Mouse (Mus musculus): Measurements from ENCODE around the gene Armc6.
A peak's percentile ranks its signal among the peaks of the same experiment; 100 is the strongest.

The Armc6 gene

DNA sequence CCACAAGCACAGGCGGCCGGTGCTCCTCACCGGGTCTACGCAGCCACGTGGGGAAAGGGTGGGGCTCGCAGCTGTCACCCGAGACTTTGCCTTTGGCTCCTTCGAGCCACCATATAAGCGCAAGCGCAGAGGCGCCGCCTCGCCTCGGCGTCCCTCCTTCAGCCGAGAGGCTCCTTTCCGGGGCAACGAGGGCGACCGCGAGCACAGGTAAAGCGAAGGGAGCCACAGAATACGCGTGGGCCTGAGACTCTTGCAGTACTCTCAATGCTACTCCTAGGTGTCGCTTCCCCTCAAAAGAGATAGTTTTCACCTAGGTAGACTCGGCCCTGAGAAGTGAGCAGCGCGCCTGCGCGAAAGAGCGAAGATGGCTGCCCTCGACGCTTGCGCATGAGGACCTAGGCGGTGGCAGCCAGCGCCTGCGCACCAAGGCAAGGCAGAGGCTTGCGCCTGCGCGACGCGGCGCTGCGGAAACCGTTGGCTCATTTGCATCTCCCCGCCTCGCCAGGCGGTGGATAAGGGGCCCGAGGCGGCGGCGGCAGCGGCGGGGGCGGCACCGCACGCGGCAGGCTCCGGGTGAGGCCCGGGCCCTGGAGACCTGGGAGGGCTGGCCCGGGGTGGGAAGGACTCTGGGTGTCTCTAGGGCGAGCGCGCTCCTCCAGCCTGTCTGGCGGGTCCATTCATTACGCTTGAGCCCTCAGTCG is at the start of gene Armc6, which contains the start of gene Sugp2:
Armc6 (minus strand) TSS at position 387 of the 701 bp plus-strand sequence.
Sugp2 (plus strand) TSS at position 147 of the 701 bp plus-strand sequence.
- peak; percentile 94 for DNase-seq (ENCODE audit: low spot score)

DNA sequence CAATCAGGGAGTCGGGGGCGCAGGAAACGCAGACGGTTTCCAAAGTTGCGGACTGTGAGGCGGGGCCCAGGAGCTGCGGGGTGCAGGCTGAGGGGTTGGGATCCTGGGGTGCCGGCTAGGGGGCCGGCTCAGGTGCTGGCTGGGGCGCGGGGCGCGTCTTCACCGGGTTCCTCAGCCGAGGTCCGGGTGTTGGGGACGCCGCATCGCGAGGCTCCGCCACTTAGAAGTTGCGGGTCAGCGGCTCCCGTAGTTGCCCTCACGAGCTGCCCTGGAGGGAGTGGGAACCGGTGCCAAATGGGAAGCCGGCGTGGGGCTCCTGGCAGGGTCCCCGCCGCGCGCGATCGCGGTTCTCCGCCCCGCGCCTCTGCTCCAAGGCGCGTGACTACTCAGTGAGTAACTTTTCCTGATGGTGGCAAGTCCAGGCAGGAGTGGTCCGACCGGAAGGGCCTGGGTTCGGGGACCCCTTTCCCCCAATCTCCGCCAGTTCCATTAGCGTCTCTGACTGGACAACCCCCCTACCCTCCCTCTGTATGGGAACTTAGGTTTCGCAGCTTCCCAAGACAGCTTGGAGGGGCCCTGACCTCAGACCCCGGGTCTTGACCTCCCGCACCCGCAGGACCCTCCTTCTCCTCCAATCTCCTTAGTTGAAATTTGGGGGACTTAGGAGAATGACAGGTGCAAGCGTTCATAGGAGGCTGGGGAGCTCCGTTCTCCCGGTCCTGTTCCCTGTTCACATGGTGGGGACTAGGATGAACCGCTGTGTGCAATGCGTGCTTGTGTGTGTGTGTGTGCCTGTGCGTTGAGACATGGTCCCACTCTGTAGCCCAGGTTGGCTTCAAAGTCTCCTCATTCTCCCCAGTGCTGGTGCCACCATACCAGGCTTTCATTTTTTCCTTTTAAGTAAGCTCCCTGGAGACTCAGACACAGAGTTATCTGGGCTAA is 49.1 kb upstream of the Armc6 start:
- DNase-seq (ENCODE audit: low spot score), result no peak

DNA sequence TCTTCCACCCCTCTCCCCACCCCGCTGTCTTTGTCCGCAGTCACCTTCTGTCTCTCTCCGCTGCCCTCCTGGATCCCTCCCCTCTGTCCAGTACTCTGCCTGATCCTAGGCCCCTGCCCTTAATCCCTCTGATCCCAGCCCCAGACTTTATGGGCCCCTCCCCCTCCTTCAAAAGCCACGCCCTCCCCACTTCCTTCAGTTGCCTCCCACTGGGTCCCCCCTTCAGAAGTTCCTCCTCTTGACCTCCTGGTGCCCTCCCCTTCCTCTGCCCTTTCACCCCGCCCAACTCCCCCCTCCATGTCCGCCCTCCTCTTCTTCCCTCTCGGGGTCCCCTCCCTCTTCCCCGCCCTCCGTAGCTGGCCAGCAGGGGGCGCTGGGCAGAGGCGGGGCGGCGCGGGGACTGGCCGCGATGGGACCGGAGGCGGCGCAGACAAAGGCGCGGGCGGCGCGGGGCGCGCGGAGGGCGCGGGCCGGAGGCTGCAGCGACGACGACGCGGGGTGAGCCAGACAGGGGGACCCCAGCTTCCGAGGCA is 48.4 kb upstream of the Armc6 start, which contains the start of gene Homer3:
Homer3 (plus strand) TSS at position 225 of the 533 bp plus-strand sequence.
- peak; percentile 87 for DNase-seq (ENCODE audit: low spot score)

DNA sequence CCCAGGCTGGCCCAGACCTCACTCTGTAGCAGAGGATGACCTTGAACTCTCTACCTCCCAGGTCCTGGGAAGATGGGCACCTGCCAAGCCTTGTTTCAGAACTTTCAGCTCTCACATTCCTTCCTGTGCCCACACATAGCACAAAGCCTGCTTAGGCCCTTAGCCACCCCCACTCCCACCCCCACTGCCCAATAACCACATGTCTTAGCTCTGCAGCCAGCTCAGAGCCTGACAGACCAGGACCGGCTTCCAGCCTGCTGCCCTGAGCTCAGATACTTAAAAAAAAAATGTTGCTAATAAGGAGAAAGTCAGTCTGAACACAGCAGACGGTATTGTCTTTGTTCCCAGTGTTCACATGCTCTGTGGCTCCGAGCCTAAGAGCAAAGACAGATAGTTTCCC is 46.7 kb upstream of the Armc6 start:
- DNase-seq (ENCODE audit: low spot score), result no peak

DNA sequence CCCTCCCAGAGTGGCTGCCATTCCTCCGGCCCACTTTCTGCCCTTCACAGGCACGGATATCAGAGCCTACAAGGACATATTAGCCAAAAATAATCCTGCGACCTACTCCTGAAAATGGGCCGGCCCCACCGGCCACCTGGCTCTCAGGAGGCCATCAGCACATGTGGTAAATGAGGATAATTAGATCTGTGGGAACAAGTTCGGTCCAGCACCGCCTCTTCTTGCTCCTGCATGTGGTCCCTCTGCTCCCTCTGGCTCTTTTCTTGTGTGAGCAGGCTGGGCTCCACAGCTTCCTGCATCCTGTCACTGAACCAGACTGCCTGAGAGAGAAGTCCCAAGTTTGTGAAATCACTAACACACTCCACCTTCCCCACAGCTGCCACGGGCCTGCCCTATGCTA is 45.0 kb upstream of the Armc6 start:
- DNase-seq (ENCODE audit: low spot score), result no peak

DNA sequence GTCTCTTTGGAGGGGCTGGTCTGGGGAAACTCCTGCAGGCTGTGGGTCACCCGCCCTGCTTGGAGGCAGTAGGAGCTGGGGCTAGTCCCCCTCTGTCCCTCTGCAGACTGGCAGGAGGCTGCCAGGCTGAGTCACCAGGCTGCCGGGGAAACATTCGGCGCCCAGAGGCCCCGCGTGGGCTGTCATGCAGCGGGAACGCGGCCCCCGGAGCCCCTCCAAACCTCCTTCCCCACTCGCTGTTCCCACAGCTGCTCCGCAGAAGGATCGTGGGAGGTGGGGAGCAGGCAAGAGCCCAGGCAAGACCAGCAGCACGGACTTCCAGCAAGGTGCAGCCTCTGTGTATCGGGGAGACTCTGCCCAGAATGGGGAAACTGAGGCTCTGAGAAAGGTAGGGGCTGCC is 43.9 kb upstream of the Armc6 start:
- no peak for DNase-seq (ENCODE audit: low spot score)

DNA sequence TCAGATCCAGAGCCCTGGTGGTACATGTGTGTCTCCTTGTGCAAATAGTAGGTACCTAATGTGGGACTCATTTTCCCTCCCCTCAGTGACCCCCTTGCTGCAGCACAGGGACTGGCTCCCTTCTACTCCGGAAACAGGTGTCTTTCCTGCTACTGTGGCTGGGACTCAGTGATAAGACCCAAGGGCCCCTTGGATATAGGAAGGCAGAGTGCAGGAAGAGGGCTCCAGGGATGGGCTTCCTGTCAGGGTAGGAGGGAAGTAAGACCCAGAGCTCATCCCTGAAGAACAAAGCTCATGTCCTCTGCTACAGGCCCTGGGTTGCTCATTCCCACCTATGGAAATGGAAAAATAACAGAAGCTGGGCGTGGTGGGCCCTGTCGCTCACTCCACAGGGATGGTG is 42.2 kb upstream of the Armc6 start:
- no peak for DNase-seq (ENCODE audit: low spot score)

DNA sequence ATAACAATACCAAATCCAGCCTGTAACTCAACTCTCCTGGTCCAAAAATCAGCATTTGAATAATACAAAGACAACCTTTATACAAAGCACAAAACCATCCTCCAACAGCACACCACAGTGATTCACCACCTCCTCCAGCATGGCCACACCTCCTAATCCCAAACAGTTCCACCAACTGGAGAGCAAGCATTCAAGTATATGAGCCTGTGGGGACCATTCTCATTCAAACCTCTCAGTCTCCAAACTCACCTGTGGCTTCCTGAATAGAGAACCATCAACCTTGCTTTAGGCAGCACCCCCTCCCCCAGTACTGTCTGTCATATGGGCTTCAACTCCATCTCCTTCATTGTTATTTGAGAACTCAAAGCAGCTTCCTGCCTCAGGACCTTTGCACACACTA is 40.1 kb upstream of the Armc6 start:
- no peak for DNase-seq (ENCODE audit: low spot score)

DNA sequence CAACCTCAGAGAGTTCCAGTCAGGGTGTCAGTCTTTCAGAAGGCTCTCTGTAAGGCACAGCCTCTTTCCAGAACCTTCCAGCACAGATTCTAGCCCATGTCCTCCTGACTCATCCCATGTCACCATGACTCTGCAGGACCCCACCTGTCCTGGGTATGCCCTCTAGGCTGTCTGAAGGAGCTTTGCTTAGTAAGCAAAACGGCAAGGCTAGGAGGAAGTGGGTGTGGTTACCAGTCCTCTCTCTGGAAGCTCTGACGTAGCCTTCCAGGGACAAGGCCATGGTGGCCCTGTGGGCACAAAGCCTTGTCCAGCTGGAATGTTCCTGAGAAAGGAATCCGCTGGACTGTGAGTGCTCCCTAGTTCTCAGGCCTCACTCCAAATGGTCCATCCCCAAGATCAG is 38.7 kb upstream of the Armc6 start:
- DNase-seq (ENCODE audit: low spot score), result no peak

DNA sequence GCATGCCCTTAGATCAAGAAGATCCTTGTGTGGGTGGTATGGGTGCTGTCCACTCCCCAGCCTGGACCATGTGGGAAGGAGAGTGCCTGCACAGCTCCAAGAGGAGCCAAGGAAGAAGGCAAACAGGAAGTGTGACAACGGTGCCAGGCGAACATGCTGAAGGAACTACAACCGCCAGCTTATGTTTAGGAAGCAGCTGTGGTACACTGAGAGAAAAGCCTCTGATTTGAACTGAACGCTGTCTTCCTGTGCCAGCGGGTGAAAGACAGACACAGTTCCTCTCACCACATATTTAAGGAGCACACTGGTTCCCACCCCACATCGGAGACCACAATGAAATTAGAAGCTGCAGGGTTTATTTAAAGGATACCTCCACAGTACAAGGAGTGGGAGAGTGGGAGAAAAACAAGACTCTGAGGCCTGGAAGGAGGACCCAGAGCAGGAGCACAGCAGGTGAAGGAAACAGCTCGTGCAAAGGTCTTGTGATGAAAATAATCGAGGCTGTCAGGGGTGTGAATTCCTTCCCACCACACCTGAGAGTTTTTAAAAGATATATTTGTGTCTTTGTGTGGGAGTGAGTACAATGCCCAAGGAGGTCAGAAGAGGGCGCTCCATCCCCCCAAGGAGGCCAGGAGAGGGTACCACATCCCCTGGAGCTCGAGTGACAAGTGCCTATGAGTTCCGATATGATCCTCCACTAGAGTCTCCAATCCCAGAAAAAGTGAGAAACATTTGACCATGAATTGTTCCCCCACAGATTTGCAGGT is 34.7 kb upstream of the Armc6 start:
- DNase-seq (ENCODE audit: low spot score), result no peak

DNA sequence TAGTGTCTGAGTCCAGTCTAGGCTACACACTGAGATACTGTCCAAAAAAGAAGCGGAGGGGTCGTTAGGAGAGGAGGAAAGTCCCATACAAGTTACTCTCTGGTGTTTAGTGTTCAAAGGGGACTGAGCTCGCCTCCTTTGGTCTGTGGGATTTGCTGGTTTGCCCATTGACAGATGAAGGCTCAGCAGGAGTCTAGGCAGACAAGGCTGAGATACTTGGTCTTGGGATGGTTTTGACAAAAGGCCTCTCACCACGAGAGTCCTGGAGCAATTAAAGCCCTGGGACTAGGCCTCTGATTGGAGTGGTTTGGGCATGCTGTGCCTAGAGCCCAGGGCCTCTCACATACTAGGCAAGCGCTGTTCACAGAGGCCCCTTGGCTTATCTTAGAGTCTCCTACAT is 34.0 kb upstream of the Armc6 start:
- no peak for DNase-seq (ENCODE audit: low spot score)

DNA sequence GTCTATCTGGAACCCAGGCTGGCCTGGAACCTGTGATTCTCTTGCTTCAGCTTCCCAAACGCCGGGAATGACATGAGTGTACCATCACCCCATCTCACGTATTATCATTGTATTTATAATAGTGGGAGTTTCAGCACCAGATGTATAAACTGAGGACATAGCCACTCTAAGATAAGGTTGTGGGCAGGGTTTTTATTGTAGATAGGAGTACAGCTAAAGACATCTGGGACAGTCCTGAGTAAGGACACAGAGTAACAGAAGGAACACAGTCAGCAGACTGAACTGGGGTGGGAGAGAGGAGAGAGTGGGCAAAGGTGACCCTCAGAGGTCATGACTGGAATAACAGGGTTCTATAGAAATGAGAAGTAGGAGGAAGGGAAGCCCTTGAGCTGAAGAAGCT is 33.4 kb upstream of the Armc6 start:
- no peak for DNase-seq (ENCODE audit: low spot score)

DNA sequence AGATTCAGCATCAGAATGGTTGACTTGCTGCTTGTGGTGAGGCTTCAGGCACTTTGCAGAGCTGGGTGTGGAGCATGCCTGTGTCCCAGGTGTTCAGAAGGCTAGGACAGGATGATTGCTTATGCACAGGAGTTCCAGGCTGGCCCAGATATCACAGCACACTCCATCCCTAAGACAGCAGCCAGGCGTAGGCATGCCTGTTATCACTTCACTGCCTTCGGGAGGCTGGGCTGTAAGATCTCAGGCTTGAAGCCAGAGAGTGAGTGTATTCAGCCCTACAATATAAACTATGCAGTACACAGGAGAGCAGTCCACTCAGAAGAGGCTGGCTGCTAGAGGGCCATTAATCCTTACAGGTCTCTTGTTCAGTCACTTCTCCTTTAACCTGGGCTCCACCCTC is 24.8 kb upstream of the Armc6 start:
- DNase-seq (ENCODE audit: low spot score), result no peak

DNA sequence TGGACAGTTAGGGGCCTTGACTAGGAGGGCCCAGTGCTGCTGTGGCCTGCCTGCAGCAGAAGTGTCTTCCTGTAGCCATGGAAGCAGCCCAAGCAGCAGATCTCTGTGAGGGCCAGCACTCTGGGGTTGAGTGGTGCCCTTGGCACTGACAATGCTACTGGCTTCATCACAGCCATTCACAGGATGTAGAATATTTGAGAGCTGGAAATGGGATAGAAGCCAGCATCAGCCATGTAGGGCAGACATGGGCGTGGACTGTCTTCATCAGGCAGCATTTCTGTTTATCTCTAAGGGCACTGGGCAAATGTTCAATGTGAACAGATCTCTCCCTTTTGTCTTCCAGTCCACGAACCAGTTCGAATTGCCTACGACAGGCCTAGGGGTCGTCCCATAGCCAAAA is 24.3 kb upstream of the Armc6 start:
- DNase-seq (ENCODE audit: low spot score), result no peak

DNA sequence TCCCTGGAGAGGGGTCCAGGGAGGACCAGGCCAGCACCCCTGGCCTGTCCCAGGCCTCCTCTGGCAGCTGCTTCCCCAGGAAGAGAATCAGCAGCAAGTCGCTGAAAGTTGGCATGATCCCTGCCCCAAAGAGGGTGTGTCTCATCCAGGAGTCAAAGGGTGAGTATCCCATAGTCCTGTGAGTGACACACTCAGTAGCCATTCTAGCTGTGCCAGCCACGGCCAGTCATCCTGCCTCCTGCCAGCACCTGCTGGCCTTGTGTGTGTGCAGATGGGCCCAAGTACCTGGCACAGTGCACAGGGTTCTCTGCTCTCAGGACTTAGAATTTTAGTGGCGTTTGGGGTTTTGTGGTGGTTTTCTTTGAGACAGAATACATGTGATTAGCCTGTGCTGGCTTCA is 23.2 kb upstream of the Armc6 start:
- no peak for DNase-seq (ENCODE audit: low spot score)

DNA sequence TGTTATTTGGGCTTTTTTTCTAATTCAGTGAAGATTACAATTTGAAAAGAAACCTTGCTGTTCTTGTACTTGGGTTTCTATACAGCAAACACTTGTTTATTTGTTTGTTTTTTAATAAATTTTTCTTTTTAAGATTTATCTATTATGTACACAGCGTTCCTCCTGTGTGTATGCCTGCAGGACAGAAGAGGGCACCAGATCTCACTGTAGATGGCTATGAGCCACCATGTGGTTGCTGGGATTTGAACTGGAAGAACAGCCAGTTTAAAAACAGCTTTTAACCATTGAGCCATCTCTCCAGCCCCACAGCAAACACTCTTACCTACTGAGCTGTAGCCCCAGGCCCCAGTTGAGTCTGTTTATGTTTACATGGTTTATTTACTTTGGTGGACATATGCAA is 20.4 kb upstream of the Armc6 start:
- no peak for DNase-seq (ENCODE audit: low spot score)

DNA sequence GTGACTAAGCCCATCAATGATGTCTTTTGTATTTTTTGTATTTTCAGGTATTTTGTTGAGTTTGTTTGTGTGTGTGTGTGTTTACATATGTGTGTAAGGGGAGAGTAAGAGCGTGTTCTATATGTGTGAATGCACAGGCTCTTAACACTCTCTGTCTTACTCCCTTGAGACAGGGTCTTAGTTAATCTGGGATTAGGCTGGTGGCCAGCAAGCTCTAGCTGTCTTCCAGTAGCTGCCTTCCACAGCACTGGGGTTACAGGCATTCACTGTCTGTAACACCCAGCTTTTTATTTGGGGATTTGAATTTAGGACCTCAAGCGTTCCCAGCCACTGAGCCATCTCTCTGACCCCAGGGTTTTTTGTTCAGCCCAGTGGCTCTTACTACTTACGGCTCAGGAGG is 13.6 kb upstream of the Armc6 start:
- DNase-seq (ENCODE audit: low spot score), result no peak

DNA sequence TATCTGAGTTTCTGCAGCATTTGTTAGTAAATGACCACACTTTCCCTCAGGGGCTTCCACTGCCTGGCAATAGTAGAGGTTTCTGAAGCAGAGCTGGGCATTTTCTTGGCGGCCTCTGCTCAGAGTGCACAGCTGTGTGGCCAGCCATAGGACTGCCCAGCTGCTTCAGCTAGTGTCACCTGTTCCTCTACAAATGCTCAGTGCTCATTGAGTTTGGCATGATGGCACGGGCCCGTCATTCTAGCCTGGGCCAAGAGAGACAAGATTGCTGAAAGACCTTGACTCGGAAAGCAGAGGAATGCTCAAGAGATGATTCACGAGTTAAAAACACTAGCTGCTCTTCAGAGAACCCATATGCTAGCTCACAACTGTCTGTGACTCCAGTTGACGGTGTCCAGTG is 12.4 kb upstream of the Armc6 start:
- no peak for DNase-seq (ENCODE audit: low spot score)

DNA sequence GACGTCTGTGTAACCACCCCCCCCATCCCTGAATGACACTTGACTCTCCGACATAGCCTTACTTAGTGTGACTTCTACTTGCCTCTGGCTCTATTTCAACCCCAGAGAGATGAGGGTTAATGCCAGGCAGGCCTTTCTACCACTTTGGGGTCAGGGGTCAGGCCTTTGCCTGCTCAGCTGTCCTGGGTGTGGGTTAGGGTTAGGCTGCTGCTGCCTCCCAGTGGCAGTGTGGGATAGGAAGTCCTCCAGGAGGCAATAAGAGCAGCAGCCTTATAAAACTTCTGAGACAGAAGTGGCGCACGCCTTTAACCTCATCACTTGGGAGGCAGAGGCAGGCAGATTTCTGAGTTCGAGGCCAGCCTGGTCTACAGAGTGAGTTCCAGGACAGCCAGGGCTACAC is 6.4 kb upstream of the Armc6 start:
- DNase-seq (ENCODE audit: low spot score), result no peak

DNA sequence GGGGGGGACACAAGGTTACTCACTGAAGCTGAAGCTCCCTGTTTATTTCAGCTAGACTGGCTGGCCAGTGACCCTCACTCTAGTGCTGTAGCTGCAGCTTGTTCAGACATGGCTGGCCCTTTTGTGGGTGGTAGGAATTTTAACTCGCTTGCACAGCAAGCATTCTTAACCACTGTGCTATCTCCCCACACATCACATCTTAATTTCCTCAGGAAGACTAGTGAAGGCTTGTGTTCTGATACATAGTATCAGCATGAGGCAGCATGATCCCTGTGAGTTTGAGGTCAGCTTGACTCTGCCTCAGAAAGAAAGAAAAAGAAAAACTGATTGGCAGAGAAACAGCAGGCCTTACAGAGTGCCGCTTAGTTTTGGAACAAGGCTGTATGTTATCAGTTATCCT is 3.6 kb upstream of the Armc6 start:
- DNase-seq (ENCODE audit: low spot score), result no peak

DNA sequence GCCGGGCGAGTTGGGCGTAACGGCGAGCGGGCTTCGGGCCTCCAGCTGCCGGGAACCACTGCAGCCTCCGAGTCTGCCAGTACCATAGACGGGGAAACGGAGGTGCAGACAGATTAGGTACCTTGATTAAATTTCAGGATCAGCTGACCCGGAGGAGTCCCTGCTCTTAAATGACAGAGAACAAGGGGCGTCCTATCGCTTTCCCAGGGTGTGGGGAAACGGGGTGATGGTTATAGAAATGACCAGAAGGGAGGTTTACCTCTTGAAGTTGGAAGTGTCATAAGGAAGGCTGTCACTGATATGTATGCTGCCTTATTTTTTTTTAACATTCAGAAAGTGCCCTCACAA is 489 bp upstream of the Armc6 start:
- DNase-seq (ENCODE audit: low spot score), result no peak

DNA sequence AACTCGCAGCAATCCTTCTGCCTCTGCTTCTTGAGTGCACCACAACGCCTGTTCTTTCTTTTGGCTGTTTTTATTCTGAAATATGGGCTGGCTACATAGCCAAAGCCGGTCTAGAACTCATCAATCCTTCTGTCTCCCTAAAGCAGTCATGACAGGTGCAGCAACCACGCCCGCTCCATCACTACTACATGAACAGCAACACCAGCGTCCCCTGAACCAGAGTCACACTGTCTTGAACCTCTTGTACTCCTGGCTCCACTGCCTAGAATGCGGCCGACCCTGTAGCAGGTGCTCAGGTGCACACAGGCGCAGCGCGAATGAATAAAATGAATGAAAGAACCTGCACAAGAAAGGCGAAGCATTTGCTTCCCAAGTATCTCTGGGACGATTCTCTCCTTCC is 660 bp downstream of the Armc6 start:
- no peak for DNase-seq (ENCODE audit: low spot score)
